ENCODE assay signal across 8 mouse cellular contexts in genomic region chr9:122866192-122866591, GRCm38 (mm10). TPM values are rescaled to one million over a fixed set of nuclear protein-coding genes. Genes with fewer than 3 reads are reported as not detected.
A peak's percentile ranks its signal among the peaks of the same experiment; 100 is the strongest.
DNase-seq lines count a peak whose midpoint lies in the region; ATAC-seq and TF ChIP-seq lines count a peak whose summit lies in the region.

No protein-coding gene starts in this region.

- no peak for TF ChIP-seq CTCF in left cerebral cortex, adult 2 months (IDR thresholded peaks at IDR 0.05)
- no peak for TF ChIP-seq CTCF in midbrain, postnatal 0 days (IDR thresholded peaks at IDR 0.05)

- no peak overlapping the region for H3K9ac ChIP-seq in embryonic facial prominence, embryonic 12.5 days
- 0 out of 2 replicates have a peak overlapping the region, but pooled peaks have one; percentile 78 for H3K9ac ChIP-seq in midbrain, postnatal 0 days (replicated peaks; ENCODE audit: low read length, poor library complexity, severe bottlenecking)

- peak overlapping the region; percentile 90 for H3K27ac ChIP-seq in left cerebral cortex, adult 2 months
- no peak overlapping the region for H3K27ac ChIP-seq in embryonic facial prominence, embryonic 12.5 days
- peak overlapping the region; percentile 85; the same call in 1 of the 2 replicates for H3K27ac ChIP-seq in midbrain, postnatal 0 days (ENCODE audit: low read depth, low read length)

- H3K4me1 ChIP-seq in embryonic facial prominence, embryonic 12.5 days, result peaks cover 15% of the 10 kb centered on the region
- H3K4me1 ChIP-seq in midbrain, postnatal 0 days (ENCODE audit: insufficient read depth, low read length), result peaks cover 12% of the 10 kb centered on the region; the same call in 1 of the 2 replicates

- no peak for ATAC-seq in embryonic facial prominence, embryonic 12.5 days (ENCODE audit: insufficient number of reproducible peaks, insufficient read depth, low FRiP score, low TSS enrichment)
- peak; percentile 15 for ATAC-seq in inflammation-experienced regulatory T-cells, adult 6 months
- peak; percentile 21; the same call in 1 of the 2 replicates for ATAC-seq in midbrain, postnatal 0 days (ENCODE audit: low FRiP score)

- H3K4me2 ChIP-seq in embryonic facial prominence, embryonic 12.5 days (replicated peaks), result peak overlapping the region; percentile 65
- peak overlapping the region; percentile 51 for H3K4me2 ChIP-seq in midbrain, postnatal 0 days (ENCODE audit: low read depth, low read length, poor library complexity, severe bottlenecking)

- intact Hi-C loops in left cerebral cortex, adult 2 months (cut with DNase I), result loop anchor here (1.0 kb wide), 1 partner anchor 56 kb away; no protein-coding TSS in a partner anchor
- intact Hi-C loops in left cerebral cortex, postnatal 14 days (cut with DNase I), result loop anchor here (5.0 kb wide), 1 partner anchor 56 kb away; the partner anchor contains the start of gene Zfp105

- peak overlapping the region; percentile 65 for H3K4me3 ChIP-seq in left cerebral cortex, adult 2 months
- H3K4me3 ChIP-seq in embryonic facial prominence, embryonic 12.5 days, result peak overlapping the region; percentile 86
- H3K4me3 ChIP-seq in midbrain, postnatal 0 days (ENCODE audit: low read depth, low read length), result peak overlapping the region; percentile 81

- no peaks in the 10 kb centered on the region for H3K9me3 ChIP-seq in embryonic facial prominence, embryonic 12.5 days
- 0 out of 2 replicates have a peak, but pooled peaks cover 9% of the 10 kb centered on the region for H3K9me3 ChIP-seq in midbrain, postnatal 0 days (ENCODE audit: low read length)

- 83% methylated on average over 4 of the region's 4 CpGs for WGBS in embryonic facial prominence, embryonic 12.5 days
- WGBS in midbrain, postnatal 0 days, result 86% methylated on average over 4 of the region's 4 CpGs

- no peak for DNase-seq in left cerebral cortex, adult 2 months (ENCODE audit: extremely low spot score in 1 of 2, low spot score in 2 of 2)
- DNase-seq in left cerebral cortex, postnatal 14 days (ENCODE audit: low spot score in 2 of 2), result no peak
- DNase-seq in midbrain, postnatal 0 days (ENCODE audit: low spot score), result no peak
- no peak for DNase-seq in adrenal gland, postnatal 36 days
- DNase-seq in right cerebral cortex, postnatal 14 days, result no peak
- no peak for DNase-seq in right cerebral cortex, adult 2 months (ENCODE audit: low spot score in 2 of 2)

- no peaks in the 10 kb centered on the region for H3K27me3 ChIP-seq in embryonic facial prominence, embryonic 12.5 days
- no peaks in the 10 kb centered on the region for H3K27me3 ChIP-seq in midbrain, postnatal 0 days (ENCODE audit: insufficient read depth, low read length)

- H3K36me3 ChIP-seq in embryonic facial prominence, embryonic 12.5 days, result peaks cover 13% of the 10 kb centered on the region
- peaks cover 11% of the 10 kb centered on the region; the same call in 1 of the 2 replicates for H3K36me3 ChIP-seq in midbrain, postnatal 0 days (ENCODE audit: insufficient read depth, low read length)

RNA-seq across cellular contexts. Expression of gene Zfp445, which starts 0.4 kb away (rescaled TPM):
- 100 to 1,000 TPM; 169 to 173 TPM for total RNA-seq in left cerebral cortex, adult 2 months (2021)
- total RNA-seq in left cerebral cortex, postnatal 14 days (2021), result 100 to 1,000 TPM; 150 to 160 TPM
- polyA plus RNA-seq in embryonic facial prominence, embryonic 12.5 days (2016; fragmentation: Nextera tagmentation; extraction: Ambion mirVana), result 100 and 109 TPM in 2 replicates
- polyA plus RNA-seq in inflammation-experienced regulatory T-cells, adult 6 months (2017; shearing (Covaris generic)), result 10 to 100 TPM; 31.6 to 43.9 (median 38.0) TPM
- total RNA-seq in midbrain, postnatal 0 days (2014; rRNA removed), result 126 and 187 TPM in 2 replicates
- 70.3 and 77.6 TPM in 2 replicates for polyA plus RNA-seq in midbrain, postnatal 0 days (2015; fragmentation: Nextera tagmentation; extraction: Ambion mirVana)
- total RNA-seq in adrenal gland, postnatal 36 days (2021), result 100 to 1,000 TPM in 1 of 2 experiments, 10 to 100 TPM in 1; 93.8 to 116 TPM

RNA-seq across cellular contexts. Expression of gene Zkscan7, which starts 19.3 kb away (rescaled TPM):
- 1 to 10 TPM; 5.0 to 5.8 TPM for total RNA-seq in left cerebral cortex, adult 2 months (2021)
- total RNA-seq in left cerebral cortex, postnatal 14 days (2021), result 1 to 10 TPM; 4.8 to 5.6 TPM
- 3.9 and 4.3 TPM in 2 replicates for polyA plus RNA-seq in embryonic facial prominence, embryonic 12.5 days (2016; fragmentation: Nextera tagmentation; extraction: Ambion mirVana)
- 1 to 10 TPM; 2.7 to 8.7 (median 2.9) TPM for polyA plus RNA-seq in inflammation-experienced regulatory T-cells, adult 6 months (2017; shearing (Covaris generic))
- total RNA-seq in midbrain, postnatal 0 days (2014; rRNA removed), result 5.7 and 8.2 TPM in 2 replicates
- 1.6 and 1.7 TPM in 2 replicates for polyA plus RNA-seq in midbrain, postnatal 0 days (2015; fragmentation: Nextera tagmentation; extraction: Ambion mirVana)
- 1 to 10 TPM; 5.4 to 9.8 TPM for total RNA-seq in adrenal gland, postnatal 36 days (2021)

RNA-seq across cellular contexts. Expression of gene Gm35549, which starts 22.4 kb away (rescaled TPM):
- not detected for total RNA-seq in left cerebral cortex, adult 2 months (2021)
- not detected for total RNA-seq in left cerebral cortex, postnatal 14 days (2021)
- polyA plus RNA-seq in embryonic facial prominence, embryonic 12.5 days (2016; fragmentation: Nextera tagmentation; extraction: Ambion mirVana), result 0.55 and 0.67 TPM in 2 replicates
- polyA plus RNA-seq in inflammation-experienced regulatory T-cells, adult 6 months (2017; shearing (Covaris generic)), result 1 to 10 TPM in 2 of 3 experiments, not detected in 1; 1.5 to 4.0 TPM
- total RNA-seq in midbrain, postnatal 0 days (2014; rRNA removed), result not detected in 2 replicates
- polyA plus RNA-seq in midbrain, postnatal 0 days (2015; fragmentation: Nextera tagmentation; extraction: Ambion mirVana), result 0.27 TPM in 1 of 2 replicates, not detected in the other
- total RNA-seq in adrenal gland, postnatal 36 days (2021), result not detected

RNA-seq across cellular contexts. Expression of gene Zfp105, which starts 56.7 kb away (rescaled TPM):
- total RNA-seq in left cerebral cortex, adult 2 months (2021), result 1 to 10 TPM; 7.9 to 8.3 TPM
- total RNA-seq in left cerebral cortex, postnatal 14 days (2021), result 1 to 10 TPM; 6.0 to 6.3 TPM
- 29.0 and 30.8 TPM in 2 replicates for polyA plus RNA-seq in embryonic facial prominence, embryonic 12.5 days (2016; fragmentation: Nextera tagmentation; extraction: Ambion mirVana)
- not detected for polyA plus RNA-seq in inflammation-experienced regulatory T-cells, adult 6 months (2017; shearing (Covaris generic))
- total RNA-seq in midbrain, postnatal 0 days (2014; rRNA removed), result 8.7 and 10.0 TPM in 2 replicates
- 6.8 and 7.8 TPM in 2 replicates for polyA plus RNA-seq in midbrain, postnatal 0 days (2015; fragmentation: Nextera tagmentation; extraction: Ambion mirVana)
- 1 to 10 TPM; 4.5 to 5.4 TPM for total RNA-seq in adrenal gland, postnatal 36 days (2021)
